Mouse (Mus musculus): Measurements from ENCODE around the gene Dst. TPM values are rescaled to one million over a fixed set of nuclear protein-coding genes. Genes with fewer than 3 reads are reported as not detected.

Gene Dst
- polyA plus RNA-seq, 1 experiment from 2014 or later, result 26.9 TPM

DNA sequence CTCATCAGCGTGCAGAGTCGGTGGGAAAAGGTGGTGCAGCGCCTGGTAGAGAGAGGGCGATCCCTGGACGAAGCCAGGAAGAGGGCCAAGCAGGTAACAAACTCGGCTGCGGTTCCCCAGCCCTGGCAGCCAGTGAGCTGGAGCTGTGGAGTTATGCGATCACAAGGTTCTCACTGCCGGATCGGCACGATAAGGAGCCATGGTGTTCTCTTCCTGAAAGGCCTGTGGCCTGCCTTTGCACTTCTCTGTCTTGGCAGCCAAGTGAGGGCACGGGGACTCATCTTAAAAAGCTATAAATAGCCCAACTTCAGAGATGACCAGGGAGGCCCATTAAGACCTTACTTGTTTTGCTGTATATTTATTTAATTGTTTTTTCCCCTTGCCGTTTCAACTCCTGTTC is 367.8 kb downstream of the Dst start:
- H3K4me1 ChIP-seq (ENCODE audit: control insufficient read depth, insufficient read depth, low read length), result no peaks in the 10 kb centered on the region
- ATAC-seq (replicated peaks; ENCODE audit: insufficient number of reproducible peaks, low FRiP score, low TSS enrichment), result no peak
- H3K27me3 ChIP-seq (ENCODE audit: control insufficient read depth, insufficient read depth, low read length), result no peaks in the 10 kb centered on the region
- H3K4me2 ChIP-seq, result no peak overlapping the region
- no peak overlapping the region for H3K27ac ChIP-seq (ENCODE audit: low read depth, low read length)
- H3K4me3 ChIP-seq (ENCODE audit: low read depth, low read length), result no peak overlapping the region
- no peak overlapping the region for H3K9ac ChIP-seq (ENCODE audit: low read depth, low read length)
- WGBS (ENCODE audit: insufficient replicate concordance), result 81% methylated on average over 13 of the region's 13 CpGs
- H3K36me3 ChIP-seq (ENCODE audit: control insufficient read depth, insufficient read depth, low read length), result peaks cover 15% of the 10 kb centered on the region
- H3K9me3 ChIP-seq (replicated peaks; ENCODE audit: control insufficient read depth, low read length), result no peaks in the 10 kb centered on the region

DNA sequence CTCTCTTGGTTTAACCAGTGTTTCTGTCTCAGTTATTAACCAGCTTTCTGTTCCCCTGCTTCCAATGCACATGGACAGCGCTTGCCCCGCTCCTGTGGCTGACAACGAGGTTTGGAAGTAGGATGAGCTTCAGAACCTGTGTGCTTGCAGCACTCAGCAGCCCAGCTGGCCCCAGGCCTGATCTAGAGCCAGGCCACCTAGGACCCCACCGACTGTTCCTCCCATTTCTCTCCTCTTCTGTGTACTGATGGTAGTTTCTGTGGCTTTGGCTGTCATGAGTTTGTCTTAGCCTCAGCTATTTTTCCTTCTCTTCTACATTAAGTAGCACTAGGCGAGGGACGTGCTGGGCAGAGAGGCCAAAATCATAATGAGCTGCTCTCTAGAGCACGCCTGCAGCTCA is 368.7 kb downstream of the Dst start:
- Histone ChIP-seq H3K27ac (ENCODE audit: low read depth, low read length) (no peak overlapping the region), H3K9me3 (replicated peaks; ENCODE audit: control insufficient read depth, low read length) (no peaks in the 10 kb centered on the region), H3K9ac (ENCODE audit: low read depth, low read length) (no peak overlapping the region), H3K36me3 (ENCODE audit: control insufficient read depth, insufficient read depth, low read length) (peaks cover 12% of the 10 kb centered on the region), H3K4me2 (no peak overlapping the region), H3K4me1 (ENCODE audit: control insufficient read depth, insufficient read depth, low read length) (no peaks in the 10 kb centered on the region), H3K27me3 (ENCODE audit: control insufficient read depth, insufficient read depth, low read length) (no peaks in the 10 kb centered on the region), H3K4me3 (ENCODE audit: low read depth, low read length) (no peak overlapping the region)
- WGBS (ENCODE audit: insufficient replicate concordance), result 84% methylated on average over 7 of the region's 7 CpGs
- no peak for ATAC-seq (replicated peaks; ENCODE audit: insufficient number of reproducible peaks, low FRiP score, low TSS enrichment)

GRCm38 (mm10) chr1:34277259-34277658 is 369.2 kb downstream of the Dst start:
- H3K4me1 ChIP-seq (ENCODE audit: control insufficient read depth, insufficient read depth, low read length), result no peaks in the 10 kb centered on the region
- no peak overlapping the region for H3K27ac ChIP-seq (ENCODE audit: low read depth, low read length)
- peaks cover 12% of the 10 kb centered on the region for H3K36me3 ChIP-seq (ENCODE audit: control insufficient read depth, insufficient read depth, low read length)
- 73% methylated on average over 8 of the region's 8 CpGs for WGBS (ENCODE audit: insufficient replicate concordance)
- no peak overlapping the region for H3K4me2 ChIP-seq
- no peaks in the 10 kb centered on the region for H3K27me3 ChIP-seq (ENCODE audit: control insufficient read depth, insufficient read depth, low read length)
- ATAC-seq (replicated peaks; ENCODE audit: insufficient number of reproducible peaks, low FRiP score, low TSS enrichment), result no peak
- H3K9me3 ChIP-seq (replicated peaks; ENCODE audit: control insufficient read depth, low read length), result no peaks in the 10 kb centered on the region
- H3K4me3 ChIP-seq (ENCODE audit: low read depth, low read length), result no peak overlapping the region
- H3K9ac ChIP-seq (ENCODE audit: low read depth, low read length), result no peak overlapping the region

GRCm38 (mm10) chr1:34283502-34283901 is 375.5 kb downstream of the Dst start:
- no peak for ATAC-seq (replicated peaks; ENCODE audit: insufficient number of reproducible peaks, low FRiP score, low TSS enrichment)
- Histone ChIP-seq H3K4me1 (ENCODE audit: control insufficient read depth, insufficient read depth, low read length) (no peaks in the 10 kb centered on the region), H3K9ac (ENCODE audit: low read depth, low read length) (no peak overlapping the region), H3K9me3 (replicated peaks; ENCODE audit: control insufficient read depth, low read length) (no peaks in the 10 kb centered on the region), H3K4me2 (no peak overlapping the region), H3K36me3 (ENCODE audit: control insufficient read depth, insufficient read depth, low read length) (peaks cover 7% of the 10 kb centered on the region; the same call in 1 of the 2 replicates), H3K27me3 (ENCODE audit: control insufficient read depth, insufficient read depth, low read length) (no peaks in the 10 kb centered on the region), H3K4me3 (ENCODE audit: low read depth, low read length) (no peak overlapping the region), H3K27ac (ENCODE audit: low read depth, low read length) (no peak overlapping the region)
- 35% methylated on average over 7 of the region's 7 CpGs for WGBS (ENCODE audit: insufficient replicate concordance)

DNA sequence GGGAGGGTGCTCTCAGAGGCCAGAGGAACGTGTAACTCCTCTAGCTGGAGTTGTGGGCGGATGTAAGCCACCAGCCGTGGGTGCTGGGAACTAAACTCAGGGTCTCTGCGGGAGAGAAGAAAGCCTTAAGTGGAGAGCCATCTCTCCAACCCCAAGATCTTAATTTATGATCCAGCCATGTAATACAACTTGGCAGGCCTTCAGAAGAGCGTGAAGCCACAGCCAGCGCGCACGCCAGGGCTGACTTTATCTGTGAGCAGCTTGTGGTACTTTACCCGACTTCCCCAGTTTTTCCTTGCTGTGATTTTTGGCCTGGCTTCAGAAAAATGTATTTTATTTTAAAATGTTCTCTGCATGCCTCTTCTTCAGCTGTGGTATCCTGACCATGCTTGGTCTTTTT is 377.0 kb downstream of the Dst start:
- Histone ChIP-seq H3K4me2 (no peak overlapping the region), H3K27ac (ENCODE audit: low read depth, low read length) (no peak overlapping the region), H3K27me3 (ENCODE audit: control insufficient read depth, insufficient read depth, low read length) (no peaks in the 10 kb centered on the region), H3K4me1 (ENCODE audit: control insufficient read depth, insufficient read depth, low read length) (no peaks in the 10 kb centered on the region), H3K4me3 (ENCODE audit: low read depth, low read length) (no peak overlapping the region), H3K36me3 (ENCODE audit: control insufficient read depth, insufficient read depth, low read length) (peaks cover 11% of the 10 kb centered on the region; the same call in 1 of the 2 replicates), H3K9me3 (replicated peaks; ENCODE audit: control insufficient read depth, low read length) (no peaks in the 10 kb centered on the region), H3K9ac (ENCODE audit: low read depth, low read length) (no peak overlapping the region)
- no peak for ATAC-seq (replicated peaks; ENCODE audit: insufficient number of reproducible peaks, low FRiP score, low TSS enrichment)
- WGBS (ENCODE audit: insufficient replicate concordance), result 91% methylated on average over 9 of the region's 9 CpGs

DNA sequence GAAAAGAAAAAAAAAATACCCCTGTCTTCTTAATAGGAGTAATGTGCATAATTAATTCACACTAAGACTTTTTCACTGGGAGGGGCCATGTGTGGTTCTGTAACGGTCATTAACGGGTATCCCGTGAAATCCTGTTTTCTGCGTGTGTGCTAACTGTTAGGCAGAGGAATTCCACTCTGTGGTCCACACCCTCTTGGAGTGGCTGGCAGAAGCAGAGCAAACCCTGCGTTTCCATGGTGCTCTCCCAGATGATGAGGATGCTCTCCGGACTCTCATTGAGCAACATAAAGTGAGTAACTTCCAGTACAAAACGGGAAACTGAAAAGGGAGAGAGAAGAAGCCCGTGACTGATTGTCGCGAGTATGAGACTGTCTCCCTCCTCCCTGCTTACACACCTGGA is 379.7 kb downstream of the Dst start:
- peaks cover 19% of the 10 kb centered on the region for H3K36me3 ChIP-seq (ENCODE audit: control insufficient read depth, insufficient read depth, low read length)
- no peak overlapping the region for H3K9ac ChIP-seq (ENCODE audit: low read depth, low read length)
- ATAC-seq (replicated peaks; ENCODE audit: insufficient number of reproducible peaks, low FRiP score, low TSS enrichment), result no peak
- WGBS (ENCODE audit: insufficient replicate concordance), result 94% methylated on average over 10 of the region's 10 CpGs
- no peaks in the 10 kb centered on the region for H3K27me3 ChIP-seq (ENCODE audit: control insufficient read depth, insufficient read depth, low read length)
- H3K4me3 ChIP-seq (ENCODE audit: low read depth, low read length), result no peak overlapping the region
- H3K4me1 ChIP-seq (ENCODE audit: control insufficient read depth, insufficient read depth, low read length), result no peaks in the 10 kb centered on the region
- H3K27ac ChIP-seq (ENCODE audit: low read depth, low read length), result no peak overlapping the region
- H3K4me2 ChIP-seq, result no peak overlapping the region
- H3K9me3 ChIP-seq (replicated peaks; ENCODE audit: control insufficient read depth, low read length), result no peaks in the 10 kb centered on the region

DNA sequence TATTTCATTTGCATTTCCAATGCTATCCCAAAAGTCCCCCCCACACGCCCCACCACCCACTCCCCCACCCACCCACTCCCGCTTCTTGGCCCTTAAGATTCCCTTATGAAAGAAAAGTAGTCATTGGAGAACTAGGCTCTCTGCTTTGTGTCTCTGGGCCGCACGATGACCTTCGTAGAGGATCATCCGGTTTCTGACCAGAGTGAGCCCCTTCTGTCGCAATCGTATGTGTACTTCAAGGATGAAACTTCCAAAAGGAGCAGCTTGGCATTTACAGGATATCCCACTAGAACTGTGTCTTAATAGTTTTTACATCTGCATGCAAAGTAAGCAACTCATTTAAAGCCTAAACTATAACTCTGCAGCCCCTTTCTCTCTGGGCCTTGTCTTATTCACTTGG is 380.2 kb downstream of the Dst start:
- Histone ChIP-seq H3K9me3 (replicated peaks; ENCODE audit: control insufficient read depth, low read length) (no peaks in the 10 kb centered on the region), H3K9ac (ENCODE audit: low read depth, low read length) (no peak overlapping the region), H3K27me3 (ENCODE audit: control insufficient read depth, insufficient read depth, low read length) (no peaks in the 10 kb centered on the region), H3K36me3 (ENCODE audit: control insufficient read depth, insufficient read depth, low read length) (peaks cover 19% of the 10 kb centered on the region), H3K27ac (ENCODE audit: low read depth, low read length) (no peak overlapping the region), H3K4me3 (ENCODE audit: low read depth, low read length) (no peak overlapping the region), H3K4me1 (ENCODE audit: control insufficient read depth, insufficient read depth, low read length) (no peaks in the 10 kb centered on the region), H3K4me2 (no peak overlapping the region)
- WGBS (ENCODE audit: insufficient replicate concordance), result 89% methylated on average over 8 of the region's 8 CpGs
- no peak for ATAC-seq (replicated peaks; ENCODE audit: insufficient number of reproducible peaks, low FRiP score, low TSS enrichment)

DNA sequence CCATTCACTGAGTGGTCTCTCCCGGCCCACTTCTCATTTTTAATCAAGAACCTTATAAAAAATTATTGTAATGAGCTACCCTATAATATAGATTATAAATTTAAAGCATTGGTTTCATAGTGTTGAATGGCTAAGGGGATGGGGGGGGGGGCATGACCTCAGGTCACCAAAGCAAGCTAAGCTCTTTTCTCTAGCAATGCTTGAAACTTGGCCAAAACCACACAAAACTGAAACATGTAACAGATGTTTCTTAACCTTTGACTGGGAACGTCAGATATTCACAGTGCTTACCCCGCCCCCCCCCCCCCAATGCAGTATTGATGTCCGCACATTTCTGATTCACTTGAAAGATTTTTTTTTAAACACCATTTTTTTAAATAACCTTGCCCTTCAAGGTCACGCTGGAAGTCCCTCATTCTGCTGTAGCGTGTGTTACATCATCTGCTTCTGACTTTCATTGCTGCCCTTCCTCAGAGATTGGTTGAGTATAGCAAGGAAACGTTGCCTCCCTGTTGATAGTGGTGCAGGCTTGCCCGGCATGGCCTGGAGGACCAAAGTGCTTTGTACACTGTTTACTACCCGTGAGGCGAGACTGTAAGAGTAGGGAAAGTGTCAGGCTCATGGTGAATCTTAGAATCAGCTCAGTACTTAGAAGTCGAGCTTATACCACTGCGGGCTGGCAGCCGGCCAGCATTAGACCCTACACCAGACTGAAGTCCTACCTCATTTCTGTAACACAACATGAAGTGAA is 380.9 kb downstream of the Dst start:
- no peak overlapping the region for H3K4me3 ChIP-seq (ENCODE audit: low read depth, low read length)
- ATAC-seq (replicated peaks; ENCODE audit: insufficient number of reproducible peaks, low FRiP score, low TSS enrichment), result 0 out of 2 replicates have a peak, but pooled peaks have one; percentile 26
- H3K4me1 ChIP-seq (ENCODE audit: control insufficient read depth, insufficient read depth, low read length), result no peaks in the 10 kb centered on the region
- H3K36me3 ChIP-seq (ENCODE audit: control insufficient read depth, insufficient read depth, low read length), result peaks cover 22% of the 10 kb centered on the region
- H3K27ac ChIP-seq (ENCODE audit: low read depth, low read length), result 0 out of 2 replicates have a peak overlapping the region, but pooled peaks have one; percentile 22
- WGBS (ENCODE audit: insufficient replicate concordance), result 80% methylated on average over 13 of the region's 13 CpGs
- H3K4me2 ChIP-seq, result no peak overlapping the region
- no peak overlapping the region for H3K9ac ChIP-seq (ENCODE audit: low read depth, low read length)
- H3K27me3 ChIP-seq (ENCODE audit: control insufficient read depth, insufficient read depth, low read length), result no peaks in the 10 kb centered on the region
- H3K9me3 ChIP-seq (replicated peaks; ENCODE audit: control insufficient read depth, low read length), result no peaks in the 10 kb centered on the region

DNA sequence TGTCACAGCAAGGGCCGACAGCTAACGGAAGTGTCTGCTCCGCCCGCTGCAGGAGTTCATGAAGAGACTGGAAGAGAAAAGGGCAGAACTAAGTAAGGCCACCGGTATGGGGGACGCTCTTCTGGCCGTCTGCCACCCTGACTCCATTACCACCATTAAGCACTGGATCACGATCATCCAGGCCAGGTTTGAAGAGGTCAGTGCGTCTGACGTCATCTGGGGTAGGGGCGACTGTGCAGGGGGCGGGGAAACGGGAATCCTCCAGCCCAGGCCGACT is 381.4 kb downstream of the Dst start:
- WGBS (ENCODE audit: insufficient replicate concordance), result 75% methylated on average over 14 of the region's 14 CpGs
- no peaks in the 10 kb centered on the region for H3K4me1 ChIP-seq (ENCODE audit: control insufficient read depth, insufficient read depth, low read length)
- no peak for ATAC-seq (replicated peaks; ENCODE audit: insufficient number of reproducible peaks, low FRiP score, low TSS enrichment)
- H3K4me3 ChIP-seq (ENCODE audit: low read depth, low read length), result no peak overlapping the region
- no peaks in the 10 kb centered on the region for H3K9me3 ChIP-seq (replicated peaks; ENCODE audit: control insufficient read depth, low read length)
- H3K9ac ChIP-seq (ENCODE audit: low read depth, low read length), result no peak overlapping the region
- no peak overlapping the region for H3K4me2 ChIP-seq
- H3K36me3 ChIP-seq (ENCODE audit: control insufficient read depth, insufficient read depth, low read length), result peaks cover 22% of the 10 kb centered on the region
- no peaks in the 10 kb centered on the region for H3K27me3 ChIP-seq (ENCODE audit: control insufficient read depth, insufficient read depth, low read length)
- H3K27ac ChIP-seq (ENCODE audit: low read depth, low read length), result no peak overlapping the region
